Mouse (Mus musculus) thymus, postnatal 4 days (tissue): Measurements from ENCODE around the gene Tirap.

Experiments used
- DNase-seq: peaks from one replicate; pipeline ENCODE4 v3.0.0; 2021

Tirap gene

GRCm38 (mm10) chr9:35145118-35145517 lies 55.0 kb downstream of the Tirap start:
- no peak for DNase-seq

- no peak for DNase-seq
Observed at GRCm38 (mm10) chr9:35142221-35142620, 57.9 kb downstream of the Tirap start.

DNA sequence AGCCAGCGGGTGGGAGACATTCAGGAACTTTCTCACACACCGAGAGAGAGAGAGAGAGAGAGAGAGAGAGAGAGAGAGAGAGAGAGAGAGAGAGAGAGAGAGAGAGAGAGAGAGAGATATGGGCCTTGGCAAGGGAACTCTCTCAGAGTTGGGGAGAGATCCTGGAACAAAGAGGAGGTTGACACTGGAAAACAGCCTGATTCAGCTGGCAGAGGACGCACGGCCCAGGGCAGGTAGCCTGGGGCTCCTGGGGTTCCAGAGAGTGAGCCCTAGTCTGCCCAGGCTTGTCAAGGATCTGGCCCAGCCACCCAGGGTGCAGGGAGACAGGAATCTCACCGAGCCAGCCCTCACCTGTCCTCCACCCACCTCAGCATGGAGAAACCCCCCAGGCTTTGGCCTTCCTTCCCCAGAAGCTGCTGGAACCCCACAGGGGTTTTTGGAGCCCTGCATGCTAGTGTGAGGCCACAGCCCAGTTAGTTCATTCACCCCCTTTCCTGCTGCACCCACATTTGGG lies 60.8 kb downstream of the Tirap start:
- DNase-seq: no peak

- DNase-seq: no peak
Observed at GRCm38 (mm10) chr9:35138029-35138428, 62.1 kb downstream of the Tirap start.

- DNase-seq: no peak
Observed at GRCm38 (mm10) chr9:35135575-35135974, 64.5 kb downstream of the Tirap start.
